Mouse (Mus musculus): ENCODE data around the gene Cdc42ep2. TPM values are rescaled to one million over a fixed set of nuclear protein-coding genes. Genes with fewer than 3 reads are reported as not detected.

The Cdc42ep2 gene
- polyA plus RNA-seq (2012; fragmentation: generic; extraction: Trizol), result 16.2 TPM

DNA sequence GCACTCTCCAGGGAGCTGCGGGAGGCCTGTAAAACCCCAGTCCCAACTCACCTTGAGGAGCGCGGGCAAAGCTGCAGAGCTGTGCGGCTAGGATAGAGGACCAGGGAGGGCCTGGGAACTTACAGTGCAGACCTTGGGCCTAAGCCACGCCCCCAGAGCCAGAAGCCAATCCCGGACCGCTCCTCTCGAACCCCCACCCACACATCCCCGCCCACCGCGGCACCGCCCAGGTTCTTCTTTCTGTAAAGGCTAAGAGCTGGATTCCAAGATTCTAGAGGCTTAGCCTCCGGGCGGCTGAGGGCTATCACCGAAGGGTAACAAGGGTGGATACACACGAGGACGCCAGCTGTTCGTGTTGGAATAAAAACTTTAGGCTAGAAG, at the start of gene Cdc42ep2:
TSS of gene Cdc42ep2 (minus strand) at position 104 of the 381 bp plus-strand sequence.
- H3ac ChIP-seq (ENCODE audit: control insufficient read depth, insufficient read length), result peak within 1 kb of the TSS; percentile 32
- H3K79me2 ChIP-seq (ENCODE audit: control insufficient read depth, insufficient read depth), result peaks cover 25% of the 10 kb centered on the region
- H3K27me3 ChIP-seq (ENCODE audit: control insufficient read depth, insufficient read depth, insufficient read length), result no peaks in the 10 kb centered on the region
- peak within 1 kb of the TSS; percentile 98 for H3K4me2 ChIP-seq (ENCODE audit: low read depth)
- H3K36me3 ChIP-seq (ENCODE audit: control insufficient read depth, insufficient read depth), result no peaks in the 10 kb centered on the region
- peak within 1 kb of the TSS; percentile 77 for H3K4me3 ChIP-seq
- TF ChIP-seq TCF3 (IDR thresholded peaks at IDR 0.05; ENCODE audit: insufficient read length, low read depth), result no peak
- TF ChIP-seq MYOG (IDR thresholded peaks at IDR 0.05; ENCODE audit: control insufficient read depth in 1 of 3, insufficient read depth in 1 of 3, insufficient read length in 2 of 3, low read depth in 2 of 3), result no peak
- peak; percentile 80 for TF ChIP-seq POLR2AphosphoS2 (IDR thresholded peaks at IDR 0.05; ENCODE audit: insufficient read length, low read depth)
- no peak for TF ChIP-seq E2F4 (IDR thresholded peaks at IDR 0.05; ENCODE audit: insufficient read depth)
- no peak for TF ChIP-seq REST (IDR thresholded peaks at IDR 0.05; ENCODE audit: insufficient read depth, insufficient read length)
- TF ChIP-seq MYOD1 (IDR thresholded peaks at IDR 0.05; ENCODE audit: control insufficient read depth in 1 of 3, insufficient read length in 2 of 3, low read depth in 2 of 3), result no peak
- peak; percentile 82 for TF ChIP-seq POLR2A (IDR thresholded peaks at IDR 0.05; ENCODE audit: insufficient read length, low read depth)
- no peak for TF ChIP-seq MAX (IDR thresholded peaks at IDR 0.05; ENCODE audit: low read depth)

DNA sequence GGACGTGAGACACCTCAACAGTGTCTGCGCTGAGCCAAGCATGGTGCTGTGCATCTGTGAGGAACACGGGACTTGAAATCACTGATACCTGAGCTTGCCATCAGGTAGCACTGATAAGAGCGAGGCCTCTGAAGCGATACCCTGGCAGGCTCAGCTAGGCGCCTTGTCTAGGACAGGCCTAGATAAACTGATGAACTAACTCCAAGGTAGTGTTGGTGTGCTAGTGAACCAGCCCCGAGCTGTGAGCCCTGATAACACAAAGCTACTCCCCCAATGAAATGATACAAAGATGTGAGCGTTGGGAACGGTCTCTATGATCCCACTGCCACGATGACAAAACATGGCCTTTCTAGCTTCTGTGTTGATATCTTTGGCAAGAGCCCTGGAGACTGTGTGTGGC, 43.0 kb upstream of the Cdc42ep2 start:
- no peak overlapping the region for H3ac ChIP-seq (ENCODE audit: control insufficient read depth, insufficient read length)
- H3K4me2 ChIP-seq (ENCODE audit: low read depth), result no peak overlapping the region
- no peaks in the 10 kb centered on the region for H3K27me3 ChIP-seq (ENCODE audit: control insufficient read depth, insufficient read depth, insufficient read length)
- no peaks in the 10 kb centered on the region for H3K36me3 ChIP-seq (ENCODE audit: control insufficient read depth, insufficient read depth)
- H3K79me2 ChIP-seq (ENCODE audit: control insufficient read depth, insufficient read depth), result peaks cover 5% of the 10 kb centered on the region
- no peak overlapping the region for H3K4me3 ChIP-seq
- TF ChIP-seq USF1 (IDR thresholded peaks at IDR 0.05; ENCODE audit: low read depth) (no peak), TCF3 (IDR thresholded peaks at IDR 0.05; ENCODE audit: insufficient read length, low read depth) (no peak), MYOD1 (IDR thresholded peaks at IDR 0.05; ENCODE audit: control insufficient read depth in 1 of 3, insufficient read length in 2 of 3, low read depth in 2 of 3) (no peak), MYOG (IDR thresholded peaks at IDR 0.05; ENCODE audit: control insufficient read depth in 1 of 3, insufficient read depth in 1 of 3, insufficient read length in 2 of 3, low read depth in 2 of 3) (no peak)

DNA sequence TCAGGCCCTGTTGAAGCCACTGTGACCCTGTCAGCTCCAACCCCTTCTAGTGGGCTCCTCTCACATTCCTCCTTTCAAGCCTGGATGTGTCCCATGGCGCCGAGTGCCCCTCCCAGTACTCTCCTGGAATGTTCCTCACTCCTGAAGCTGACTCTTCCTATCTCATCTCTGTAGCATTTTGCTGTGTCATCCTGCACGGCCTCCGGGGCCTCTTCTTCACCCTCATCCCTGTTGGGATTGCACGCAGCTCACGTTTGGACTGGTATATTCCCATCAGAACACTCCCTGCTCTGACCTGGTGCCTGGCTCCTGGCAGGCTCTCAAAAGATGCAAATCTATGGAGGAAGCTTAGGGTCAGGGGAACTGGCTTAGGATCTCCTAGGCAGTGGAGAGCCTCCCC, 42.2 kb upstream of the Cdc42ep2 start:
- no peaks in the 10 kb centered on the region for H3K27me3 ChIP-seq (ENCODE audit: control insufficient read depth, insufficient read depth, insufficient read length)
- no peak overlapping the region for H3K4me2 ChIP-seq (ENCODE audit: low read depth)
- no peak for TF ChIP-seq POLR2AphosphoS2 (IDR thresholded peaks at IDR 0.05; ENCODE audit: insufficient read length, low read depth)
- no peak for TF ChIP-seq MYOG (IDR thresholded peaks at IDR 0.05; ENCODE audit: control insufficient read depth in 1 of 3, insufficient read depth in 1 of 3, insufficient read length in 2 of 3, low read depth in 2 of 3)
- TF ChIP-seq POLR2A (IDR thresholded peaks at IDR 0.05; ENCODE audit: insufficient read length, low read depth), result no peak
- no peak for TF ChIP-seq SRF (IDR thresholded peaks at IDR 0.05; ENCODE audit: control insufficient read depth, insufficient read length, low read depth)
- TF ChIP-seq USF1 (IDR thresholded peaks at IDR 0.05; ENCODE audit: low read depth), result no peak
- no peak for TF ChIP-seq E2F4 (IDR thresholded peaks at IDR 0.05; ENCODE audit: insufficient read depth)
- no peak for TF ChIP-seq TCF12 (IDR thresholded peaks at IDR 0.05; ENCODE audit: insufficient read depth, poor library complexity, severe bottlenecking)
- no peak for TF ChIP-seq CEBPB (IDR thresholded peaks at IDR 0.05; ENCODE audit: insufficient read depth, poor library complexity, severe bottlenecking)
- no peak for TF ChIP-seq MAX (IDR thresholded peaks at IDR 0.05; ENCODE audit: low read depth)
- no peak for TF ChIP-seq TCF3 (IDR thresholded peaks at IDR 0.05; ENCODE audit: insufficient read length, low read depth)
- H3K79me2 ChIP-seq (ENCODE audit: control insufficient read depth, insufficient read depth), result peaks cover 5% of the 10 kb centered on the region
- H3ac ChIP-seq (ENCODE audit: control insufficient read depth, insufficient read length), result no peak overlapping the region
- H3K36me3 ChIP-seq (ENCODE audit: control insufficient read depth, insufficient read depth), result no peaks in the 10 kb centered on the region
- H3K4me3 ChIP-seq, result no peak overlapping the region

DNA sequence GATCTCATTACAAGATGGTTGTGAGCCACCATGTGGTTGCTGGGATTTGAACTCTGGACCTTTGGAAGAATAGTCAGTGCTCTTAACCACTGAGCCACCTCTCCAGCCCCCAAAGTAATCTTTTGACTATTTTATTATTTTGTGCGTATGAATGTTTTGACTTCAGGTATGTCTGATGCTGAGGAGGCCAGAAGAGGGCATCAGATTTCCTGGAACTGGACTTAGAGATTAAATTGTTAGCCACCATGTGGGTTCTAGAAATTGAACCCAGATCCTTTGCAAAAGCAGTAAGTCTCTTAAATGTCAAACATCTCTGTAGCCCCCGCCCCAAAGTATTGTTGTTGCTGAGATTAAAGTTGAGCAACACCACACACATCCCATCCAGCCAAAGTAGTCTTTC, 41.3 kb upstream of the Cdc42ep2 start:
- H3K4me2 ChIP-seq (ENCODE audit: low read depth), result no peak overlapping the region
- H3K36me3 ChIP-seq (ENCODE audit: control insufficient read depth, insufficient read depth), result no peaks in the 10 kb centered on the region
- H3K27me3 ChIP-seq (ENCODE audit: control insufficient read depth, insufficient read depth, insufficient read length), result no peaks in the 10 kb centered on the region
- no peak overlapping the region for H3K4me3 ChIP-seq
- H3ac ChIP-seq (ENCODE audit: control insufficient read depth, insufficient read length), result no peak overlapping the region
- peaks cover 5% of the 10 kb centered on the region for H3K79me2 ChIP-seq (ENCODE audit: control insufficient read depth, insufficient read depth)
- TF ChIP-seq MYOG (IDR thresholded peaks at IDR 0.05; ENCODE audit: control insufficient read depth in 1 of 3, insufficient read depth in 1 of 3, insufficient read length in 2 of 3, low read depth in 2 of 3), result no peak

DNA sequence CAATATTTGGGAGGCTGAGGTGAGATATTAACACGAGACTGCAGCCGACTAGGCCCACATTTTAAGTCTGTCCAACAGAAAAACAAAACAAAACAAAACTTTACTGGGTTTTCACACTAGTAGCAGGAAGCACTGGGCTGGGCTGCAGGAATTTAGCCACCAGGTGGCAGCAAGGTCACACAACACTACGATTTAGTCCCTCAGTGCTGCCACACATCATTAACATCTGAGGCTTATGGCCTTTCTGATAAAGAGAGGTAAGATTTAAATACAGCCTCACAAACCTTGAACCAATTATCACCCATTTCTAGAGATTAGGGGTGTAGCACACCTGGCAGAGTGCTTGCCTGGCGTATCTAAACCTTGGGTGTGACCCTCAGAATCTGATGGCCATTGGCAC, 40.7 kb upstream of the Cdc42ep2 start:
- peak overlapping the region; percentile 99 for H3K4me2 ChIP-seq (ENCODE audit: low read depth)
- no peaks in the 10 kb centered on the region for H3K36me3 ChIP-seq (ENCODE audit: control insufficient read depth, insufficient read depth)
- H3K27me3 ChIP-seq (ENCODE audit: control insufficient read depth, insufficient read depth, insufficient read length), result no peaks in the 10 kb centered on the region
- peaks cover 5% of the 10 kb centered on the region for H3K79me2 ChIP-seq (ENCODE audit: control insufficient read depth, insufficient read depth)
- H3K4me3 ChIP-seq, result peak overlapping the region; percentile 73
- no peak overlapping the region for H3ac ChIP-seq (ENCODE audit: control insufficient read depth, insufficient read length)
- no peak for TF ChIP-seq REST (IDR thresholded peaks at IDR 0.05; ENCODE audit: insufficient read depth, insufficient read length)
- TF ChIP-seq TCF3 (IDR thresholded peaks at IDR 0.05; ENCODE audit: insufficient read length, low read depth), result no peak
- no peak for TF ChIP-seq SRF (IDR thresholded peaks at IDR 0.05; ENCODE audit: control insufficient read depth, insufficient read length, low read depth)
- TF ChIP-seq USF1 (IDR thresholded peaks at IDR 0.05; ENCODE audit: low read depth), result no peak
- no peak for TF ChIP-seq POLR2A (IDR thresholded peaks at IDR 0.05; ENCODE audit: insufficient read length, low read depth)
- TF ChIP-seq POLR2AphosphoS2 (IDR thresholded peaks at IDR 0.05; ENCODE audit: insufficient read length, low read depth), result no peak
- no peak for TF ChIP-seq MYOG (IDR thresholded peaks at IDR 0.05; ENCODE audit: control insufficient read depth in 1 of 3, insufficient read depth in 1 of 3, insufficient read length in 2 of 3, low read depth in 2 of 3)
- TF ChIP-seq TCF12 (IDR thresholded peaks at IDR 0.05; ENCODE audit: insufficient read depth, poor library complexity, severe bottlenecking), result no peak
- no peak for TF ChIP-seq MYOD1 (IDR thresholded peaks at IDR 0.05; ENCODE audit: control insufficient read depth in 1 of 3, insufficient read length in 2 of 3, low read depth in 2 of 3)
- no peak for TF ChIP-seq E2F4 (IDR thresholded peaks at IDR 0.05; ENCODE audit: insufficient read depth)
- TF ChIP-seq CEBPB (IDR thresholded peaks at IDR 0.05; ENCODE audit: insufficient read depth, poor library complexity, severe bottlenecking), result no peak
- TF ChIP-seq MAX (IDR thresholded peaks at IDR 0.05; ENCODE audit: low read depth), result no peak
